Mouse (Mus musculus) embryonic stem cell, embryonic (primary cell): Measurements from ENCODE around the gene Duxf3.
"Not testable (repeated sequence)": the region's sequence is repeated elsewhere in the genome, so short reads cannot be mapped to it uniquely, and the experiment has no call there.

Experiments used
- CTCF ChIA-PET, 4 experiments: fragments of 300-600 bp in 2 of 4; fragments of 350-600 bp in 2 of 4; sonication (Branson Sonifier 250); formaldehyde crosslinking; loops; one replicate each; lab custom pipeline; 2022; ENCODE audit warnings: inconsistent platforms in 2 of 4; lab: Charles Lee
- POLR2A ChIA-PET, 4 experiments: fragments of 300-600 bp in 2 of 4; fragments of 350-600 bp in 2 of 4; sonication (Branson Sonifier 250); formaldehyde crosslinking; loops; one replicate each; lab custom pipeline; 2022; ENCODE audit warnings: antibody characterized with exemption in 4 of 4, inconsistent platforms in 1 of 4; lab: Charles Lee

Gene Duxf3

GRCm38 (mm10) chr10:58232641-58232969 is at the start of gene Duxf3:
Gene Duxf3 (minus strand): TSS chr10:58232675.
- CTCF ChIA-PET, POLR2A ChIA-PET: not testable (repeated sequence)

- ChIA-PET CTCF (no interaction called here), POLR2A (interaction anchor here in 2 of 4 experiments (0.5 to 1.5 kb wide), 2 partner anchors 26 to 55 kb away, joined by 3 read pairs; no protein-coding TSS in a partner anchor)
These were observed 49.8 kb upstream of the Duxf3 start for GRCm38 (mm10) chr10:58282238-58282637.

GRCm38 (mm10) chr10:58258466-58258865 is 26.0 kb upstream of the Duxf3 start:
- POLR2A ChIA-PET, result no interaction called here
- CTCF ChIA-PET, result interaction anchor here in 2 of 4 experiments (0.5 kb wide), 2 partner anchors 98 to 452 kb away, joined by 3 read pairs; no protein-coding TSS in a partner anchor

- ChIA-PET POLR2A (interaction anchor here (0.6 to 2.7 kb wide), 14 partner anchors 12 to 1870 kb away, joined by 3 to 14 read pairs (median 3); partner anchors contain the start of genes Lims1 (in 3 of the 4), Sept10 (in 1 of the 4) and Sowahc (in 1 of the 4)), CTCF (interaction anchor here in 1 of 4 experiments (0.7 to 1.2 kb wide), 5 partner anchors 123 to 772 kb away, joined by 3 to 8 read pairs (median 3); no protein-coding TSS in a partner anchor)
These were observed 23.5 kb upstream of the Duxf3 start for GRCm38 (mm10) chr10:58255954-58256353.

- CTCF ChIA-PET, result interaction anchor here in 1 of 4 experiments (0.7 to 1.2 kb wide), 4 partner anchors 123 to 771 kb away, joined by 3 to 8 read pairs (median 4); no protein-coding TSS in a partner anchor
- POLR2A ChIA-PET, result interaction anchor here in 3 of 4 experiments (0.5 to 2.7 kb wide), 15 partner anchors 12 to 967 kb away, joined by 3 to 14 read pairs (median 3); partner anchors contain the start of genes Lims1 (in 3 of the 3), Sept10 (in 1 of the 3) and Sowahc (in 1 of the 3)
These were observed 22.9 kb upstream of the Duxf3 start, which contains the start of gene Gcc2 for GRCm38 (mm10) chr10:58255213-58255892. Gene Gcc2 (plus strand): TSS chr10:58255497.

- POLR2A ChIA-PET, result interaction anchor here in 3 of 4 experiments (0.5 to 2.7 kb wide), 7 partner anchors 68 to 967 kb away, joined by 3 to 14 read pairs (median 4); partner anchors contain the start of genes Lims1 (in 3 of the 3), Sept10 (in 1 of the 3) and Sowahc (in 1 of the 3)
- CTCF ChIA-PET, result no interaction called here
These were observed 22.2 kb upstream of the Duxf3 start for GRCm38 (mm10) chr10:58254635-58255175.

GRCm38 (mm10) chr10:58249535-58249934 is 17.1 kb upstream of the Duxf3 start:
- ChIA-PET POLR2A (no interaction called here), CTCF (no interaction called here)

- POLR2A ChIA-PET, result interaction anchor here in 1 of 4 experiments (0.6 kb wide), 1 partner anchor 802 kb away, joined by 7 read pairs; no protein-coding TSS in a partner anchor
- CTCF ChIA-PET, result not testable (repeated sequence)
These were observed 6.7 kb upstream of the Duxf3 start for GRCm38 (mm10) chr10:58238984-58239740.

- CTCF ChIA-PET, result no interaction called here
- POLR2A ChIA-PET, result no interaction called here
These were observed 4.1 kb upstream of the Duxf3 start, which contains the start of gene Gm4981 for GRCm38 (mm10) chr10:58236613-58237012. Gene Gm4981 (minus strand): TSS chr10:58236701.

- POLR2A ChIA-PET, CTCF ChIA-PET: not testable (repeated sequence)
These were observed 2.5 kb upstream of the Duxf3 start for GRCm38 (mm10) chr10:58234985-58235384.

GRCm38 (mm10) chr10:58233740-58234121 is 1.3 kb upstream of the Duxf3 start:
- CTCF ChIA-PET, POLR2A ChIA-PET: not testable (repeated sequence)

GRCm38 (mm10) chr10:58233054-58233739 is 722 bp upstream of the Duxf3 start:
- CTCF ChIA-PET, POLR2A ChIA-PET: not testable (repeated sequence)

GRCm38 (mm10) chr10:58231779-58232640 is 465 bp downstream of the Duxf3 start:
- CTCF ChIA-PET, POLR2A ChIA-PET: not testable (repeated sequence)

GRCm38 (mm10) chr10:58231088-58231487 is 1.4 kb downstream of the Duxf3 start:
- CTCF ChIA-PET, POLR2A ChIA-PET: not testable (repeated sequence)

- CTCF ChIA-PET, POLR2A ChIA-PET: not testable (repeated sequence)
These were observed 2.5 kb downstream of the Duxf3 start for GRCm38 (mm10) chr10:58230021-58230420.

GRCm38 (mm10) chr10:58227798-58228197 is 4.7 kb downstream of the Duxf3 start:
- CTCF ChIA-PET, POLR2A ChIA-PET: not testable (repeated sequence)

GRCm38 (mm10) chr10:58226357-58226756 is 6.1 kb downstream of the Duxf3 start:
- POLR2A ChIA-PET, CTCF ChIA-PET: not testable (repeated sequence)
